Mouse (Mus musculus): ENCODE results near the gene Il31ra.

The Il31ra gene

GRCm38 (mm10) chr13:112508487-112508886 is 85.7 kb downstream of the Il31ra start:
- no peak for DNase-seq (ENCODE audit: low read depth)

- no peak for DNase-seq (ENCODE audit: low read depth)
Observed at GRCm38 (mm10) chr13:112507691-112508090, 86.5 kb downstream of the Il31ra start.

DNA sequence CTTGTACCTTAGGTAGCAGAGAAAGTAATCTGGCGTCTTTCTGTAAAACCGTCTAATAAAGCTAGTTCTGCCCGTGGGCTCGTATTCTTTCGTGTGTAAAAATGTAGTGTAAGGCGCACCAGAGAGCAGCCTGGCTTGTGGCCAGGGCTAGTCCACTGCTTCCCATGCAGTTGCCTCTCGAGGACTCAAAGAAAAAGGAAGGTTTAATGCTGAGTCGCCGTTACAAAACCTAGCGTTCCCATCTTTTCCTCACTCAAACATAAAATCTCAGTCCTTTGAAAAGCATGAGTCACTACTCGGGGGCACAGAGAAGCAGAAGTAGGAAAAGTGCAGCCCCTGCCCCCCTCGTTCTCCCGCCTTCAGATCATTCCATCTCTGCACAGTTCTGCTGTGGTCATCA is 87.4 kb downstream of the Il31ra start:
- no peak for DNase-seq (ENCODE audit: low read depth)

DNA sequence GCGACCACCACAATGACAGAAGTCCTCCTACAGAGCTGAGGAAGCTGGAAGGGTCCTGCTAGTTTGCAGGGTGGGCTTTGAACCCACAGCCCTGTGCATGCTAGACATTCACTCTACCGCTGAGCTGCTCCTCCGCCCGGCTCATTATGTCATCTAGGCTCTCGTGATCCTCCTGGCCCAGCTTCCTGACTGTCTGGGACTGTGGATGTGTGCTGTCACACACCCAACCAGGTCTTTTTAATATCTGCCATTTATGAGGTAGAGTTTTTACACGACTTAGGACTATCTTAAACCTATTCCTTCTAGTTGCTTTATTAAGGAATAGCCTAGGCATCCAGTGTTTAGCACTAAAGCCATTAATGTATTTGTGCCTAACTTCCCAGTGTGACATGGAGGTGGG is 88.7 kb downstream of the Il31ra start:
- DNase-seq (ENCODE audit: low read depth): no peak

DNA sequence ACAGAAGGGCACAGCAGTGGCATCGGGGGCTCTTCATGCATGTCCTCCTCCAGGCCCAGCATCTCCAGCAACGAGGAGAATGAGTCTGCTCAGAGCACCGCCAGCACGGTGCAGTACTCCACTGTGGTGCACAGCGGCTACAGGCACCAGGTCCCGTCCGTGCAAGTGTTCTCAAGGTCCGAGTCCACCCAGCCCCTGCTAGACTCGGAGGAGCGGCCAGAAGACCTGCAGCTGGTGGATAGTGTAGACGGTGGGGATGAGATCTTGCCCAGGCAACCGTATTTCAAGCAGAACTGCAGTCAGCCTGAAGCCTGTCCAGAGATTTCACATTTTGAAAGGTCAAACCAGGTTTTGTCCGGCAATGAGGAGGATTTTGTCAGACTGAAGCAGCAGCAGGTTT is 90.3 kb downstream of the Il31ra start:
- no peak for DNase-seq (ENCODE audit: low read depth)

GRCm38 (mm10) chr13:112500466-112500865 is 93.7 kb downstream of the Il31ra start:
- no peak for DNase-seq (ENCODE audit: low read depth)

- no peak for DNase-seq (ENCODE audit: low read depth)
Observed at GRCm38 (mm10) chr13:112500027-112500426, 94.1 kb downstream of the Il31ra start.

GRCm38 (mm10) chr13:112494590-112494989 is 99.6 kb downstream of the Il31ra start:
- no peak for DNase-seq (ENCODE audit: low read depth)

GRCm38 (mm10) chr13:112492285-112492678 is 101.9 kb downstream of the Il31ra start:
- DNase-seq (ENCODE audit: low read depth): no peak

DNA sequence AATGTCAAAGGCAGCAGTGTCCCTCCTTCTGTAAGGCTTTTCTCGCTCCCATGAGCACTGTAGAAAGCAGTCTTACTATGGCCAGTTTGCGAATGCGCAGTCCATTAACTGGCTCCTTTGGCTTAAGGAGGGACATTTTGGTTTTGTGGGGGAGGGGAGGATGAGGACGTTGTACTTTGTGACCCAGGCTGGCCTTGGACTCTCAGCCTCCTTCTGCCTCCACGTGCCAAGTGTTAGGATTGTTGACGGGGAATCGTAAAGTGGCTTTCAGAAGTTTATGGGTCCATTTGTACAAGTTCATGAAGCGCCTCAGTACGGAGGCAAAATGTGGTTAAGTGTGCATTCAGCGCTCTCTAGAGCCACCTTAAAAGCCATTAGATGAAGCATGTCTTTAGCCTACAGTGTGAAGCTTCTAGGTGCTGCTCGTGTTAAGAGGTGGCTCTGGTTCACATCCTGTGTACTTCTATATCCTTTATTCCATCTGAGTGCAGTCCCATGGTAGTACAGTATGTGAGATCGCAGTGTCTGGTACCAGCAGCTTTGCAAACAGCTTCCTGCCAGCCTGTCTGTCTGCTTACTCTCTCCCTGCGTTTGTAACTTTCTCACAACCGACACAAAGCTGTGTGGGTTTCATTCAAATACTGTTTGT is 102.4 kb downstream of the Il31ra start:
- no peak for DNase-seq (ENCODE audit: low read depth)

DNA sequence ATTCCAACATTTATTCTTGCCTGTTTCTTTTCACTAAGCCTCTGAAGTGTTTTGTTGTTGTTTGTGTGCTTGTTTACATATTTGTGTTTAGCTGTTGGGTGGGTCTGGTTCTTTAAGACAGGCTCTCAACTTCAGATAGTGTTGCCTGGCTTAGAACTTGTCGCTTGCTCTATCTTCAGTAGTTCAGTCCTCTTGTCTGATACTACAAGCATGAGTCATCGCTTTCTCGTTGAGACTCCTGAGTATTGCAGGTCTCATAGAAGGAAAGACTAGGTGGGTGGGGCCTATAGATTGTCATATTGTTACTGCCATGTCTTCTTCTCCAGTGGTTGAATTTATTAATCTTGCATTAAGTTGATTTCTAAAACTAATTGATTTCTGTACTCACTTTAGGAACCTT is 104.1 kb downstream of the Il31ra start:
- no peak for DNase-seq (ENCODE audit: low read depth)

DNA sequence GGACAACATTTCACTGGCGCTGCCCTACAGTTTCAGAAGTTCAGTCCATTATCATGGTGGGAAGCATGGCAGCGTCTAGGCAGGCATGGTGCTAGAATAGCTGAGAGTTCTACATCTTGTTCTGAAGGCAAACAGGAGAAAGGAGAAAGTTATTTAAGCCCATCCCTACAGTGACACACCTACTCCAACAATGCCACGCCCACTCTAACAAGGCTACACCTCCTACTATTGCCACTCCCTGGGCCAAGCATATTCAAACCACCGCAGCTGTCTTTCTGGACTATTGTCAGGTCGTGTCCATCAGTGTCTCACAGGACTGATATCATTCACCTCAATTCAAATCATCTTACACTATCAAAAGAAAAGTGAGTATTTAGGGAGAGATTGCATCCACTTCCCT is 107.5 kb downstream of the Il31ra start:
- no peak for DNase-seq (ENCODE audit: low read depth)

- DNase-seq (ENCODE audit: low read depth): no peak
Observed at GRCm38 (mm10) chr13:112486236-112486635, 107.9 kb downstream of the Il31ra start.

GRCm38 (mm10) chr13:112483015-112483414 is 111.1 kb downstream of the Il31ra start:
- no peak for DNase-seq (ENCODE audit: low read depth)

GRCm38 (mm10) chr13:112482525-112482924 is 111.6 kb downstream of the Il31ra start:
- DNase-seq (ENCODE audit: low read depth): no peak

DNA sequence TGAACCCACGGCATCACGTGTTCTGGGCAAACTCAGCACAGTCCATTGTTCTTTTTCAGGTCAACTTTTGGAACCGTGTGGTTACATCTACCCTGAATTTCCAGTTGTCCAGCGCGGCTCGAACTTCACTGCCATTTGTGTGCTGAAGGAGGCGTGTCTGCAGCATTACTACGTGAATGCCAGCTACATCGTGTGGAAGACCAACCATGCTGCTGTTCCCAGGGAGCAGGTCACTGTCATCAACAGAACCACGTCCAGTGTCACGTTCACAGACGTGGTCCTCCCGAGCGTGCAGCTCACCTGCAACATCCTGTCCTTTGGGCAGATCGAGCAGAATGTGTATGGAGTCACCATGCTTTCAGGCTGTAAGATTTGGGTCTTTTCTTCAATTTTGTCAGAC is 114.2 kb downstream of the Il31ra start:
- DNase-seq (ENCODE audit: low read depth): no peak

GRCm38 (mm10) chr13:112479032-112479431 is 115.1 kb downstream of the Il31ra start:
- DNase-seq (ENCODE audit: low read depth): no peak

DNA sequence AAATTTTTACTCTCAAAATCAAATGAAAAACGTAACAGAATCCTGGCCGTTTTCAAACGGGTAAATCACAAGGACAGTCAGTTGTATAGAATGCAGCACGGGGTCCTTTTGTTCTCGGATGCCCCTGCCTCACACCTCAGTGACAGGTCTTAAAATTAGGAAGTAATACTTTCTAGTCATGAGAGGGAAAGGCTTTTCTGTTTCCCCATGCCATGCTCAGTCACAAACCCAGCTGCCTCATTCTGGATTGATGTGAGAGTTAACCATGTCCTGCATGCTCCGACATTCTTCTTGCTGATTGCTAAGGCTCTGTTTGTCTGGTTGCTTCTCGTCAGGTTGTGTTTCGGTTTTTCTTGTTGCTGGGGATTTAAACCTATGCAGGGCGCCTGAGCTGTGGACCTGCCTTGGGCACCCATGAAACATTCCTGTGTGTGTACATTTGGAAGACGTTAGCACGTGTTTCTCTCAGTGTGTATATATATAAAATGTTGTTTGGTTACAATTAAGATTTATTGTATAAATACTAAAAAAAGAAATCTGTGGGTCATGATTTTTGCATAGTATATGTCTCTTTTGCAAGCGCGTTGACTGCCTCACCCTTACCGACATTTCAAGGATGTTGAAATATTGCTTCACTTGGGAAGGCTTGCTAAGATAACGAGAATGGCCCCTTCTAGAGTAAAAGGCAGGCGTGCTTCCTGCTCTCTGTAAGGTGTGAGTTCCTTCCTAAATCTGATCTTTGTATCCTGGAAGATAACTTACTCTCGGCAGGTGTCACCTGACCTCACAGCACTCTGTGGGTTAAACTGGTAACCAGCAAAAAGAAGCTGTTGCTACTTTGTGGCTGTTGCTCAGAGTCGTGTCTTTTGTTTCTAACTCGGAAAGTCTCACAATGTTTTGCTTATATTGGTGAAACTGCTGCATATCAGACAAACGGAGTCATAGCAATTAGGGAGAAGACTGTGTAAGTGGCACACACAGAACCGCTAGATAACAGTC is 120.1 kb downstream of the Il31ra start:
- no peak for DNase-seq (ENCODE audit: low read depth)

GRCm38 (mm10) chr13:112472401-112473023 is 121.6 kb downstream of the Il31ra start:
- no peak for DNase-seq (ENCODE audit: low read depth)

DNA sequence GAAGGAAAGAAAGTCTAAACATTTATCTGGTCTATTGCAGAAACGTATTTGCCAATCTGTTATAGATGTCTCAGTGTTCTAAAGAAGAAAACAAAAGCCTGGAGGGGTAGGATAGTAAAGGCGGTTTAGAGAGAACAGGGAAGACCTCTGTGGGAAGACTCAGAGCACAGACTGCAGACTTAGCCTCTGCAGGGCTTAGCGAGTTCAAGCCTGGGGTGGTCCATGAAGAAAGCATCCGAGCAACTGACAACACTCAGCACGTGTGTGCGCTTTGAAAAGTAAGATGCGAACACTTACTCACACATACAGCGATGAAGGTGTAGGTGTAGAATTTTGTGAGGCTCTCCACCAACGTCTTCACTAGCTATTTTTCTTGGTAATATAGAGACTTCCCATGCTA is 123.0 kb downstream of the Il31ra start:
- no peak for DNase-seq (ENCODE audit: low read depth)

All from fibroblast of lung, adult 2 months (primary cell).